Mouse (Mus musculus) retina, postnatal 7 days (tissue): ENCODE data around the gene Prkcg.
"Not testable (repeated sequence)": the region's sequence is repeated elsewhere in the genome, so short reads cannot be mapped to it uniquely, and the experiment has no call there.

ENCODE experiments used
- DNase-seq: peaks from one replicate; pipeline ENCODE4 v3.0.0-alpha.2; 2012; ENCODE audit warnings: low read depth, low spot score

Prkcg gene

DNA sequence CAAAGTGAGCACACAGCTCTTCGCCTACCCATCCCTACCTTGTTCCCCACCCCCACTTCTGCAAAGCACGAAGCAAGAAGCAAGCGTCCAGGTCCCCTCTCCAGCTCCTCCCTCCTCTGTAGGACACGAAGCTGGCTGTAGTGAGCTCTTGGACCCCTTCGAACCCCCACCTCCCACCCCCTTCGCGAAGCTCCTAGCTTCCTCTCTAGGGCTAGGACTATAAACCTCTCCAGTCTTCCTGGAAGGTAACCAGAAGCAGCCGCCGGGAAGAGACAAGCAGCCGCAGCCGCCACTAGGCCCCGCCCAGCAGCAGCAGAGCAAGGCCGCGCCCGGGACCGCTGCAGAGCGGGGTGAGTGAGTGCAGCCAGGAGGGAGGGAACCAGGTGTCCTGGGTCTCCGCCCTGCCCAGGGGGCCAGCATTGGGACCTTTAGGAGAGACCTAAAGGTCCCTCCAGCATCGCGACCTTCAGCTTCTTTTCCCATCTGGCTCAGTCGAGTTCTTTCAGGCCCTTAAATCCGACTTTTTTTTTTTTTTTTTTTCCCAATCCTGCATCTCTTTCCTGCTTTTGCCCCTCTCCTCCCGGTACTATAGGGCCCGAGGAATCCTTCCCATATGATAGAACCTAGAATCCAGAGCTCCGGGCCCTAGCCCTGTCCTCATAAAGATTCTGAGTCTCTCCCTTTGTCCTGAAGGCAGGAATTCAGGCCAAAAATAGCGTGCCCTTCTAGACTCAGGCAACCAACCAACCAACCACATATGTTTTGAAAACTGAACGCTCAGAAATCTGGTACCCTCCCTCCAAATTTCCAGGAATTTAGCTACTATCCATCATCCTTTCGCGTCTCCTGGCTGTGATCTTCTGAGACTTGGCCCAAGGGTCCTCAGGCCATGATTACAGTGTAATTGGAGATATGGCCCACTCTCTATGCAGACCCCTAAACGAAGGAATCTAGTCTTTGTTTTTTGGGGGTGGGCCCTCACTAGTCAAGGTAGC is at the start of gene Prkcg, which contains the start of gene Myadm:
Gene Prkcg (plus strand): TSS at position 204 of the 995 bp plus-strand sequence.
Gene Myadm (plus strand): TSS at position 105 of the 995 bp plus-strand sequence.
- DNase-seq: no peak

DNA sequence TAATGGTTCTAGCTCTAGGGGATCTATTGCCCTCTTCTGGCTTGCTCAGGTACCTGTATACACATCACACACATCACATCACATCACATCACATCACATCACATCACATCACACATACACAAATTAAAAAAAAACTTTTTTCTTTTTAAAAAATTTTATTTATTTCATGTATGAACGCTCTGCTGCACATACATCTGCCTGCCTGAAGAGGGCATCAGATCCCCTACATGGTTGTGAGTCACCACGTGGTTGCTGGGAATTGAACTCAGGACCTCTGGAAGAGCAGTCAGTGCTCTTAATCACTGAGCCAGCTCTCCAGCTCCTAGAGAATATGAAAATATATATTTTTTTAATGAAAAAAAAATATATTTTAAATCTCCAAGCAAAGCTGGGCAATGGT is 49.8 kb upstream of the Prkcg start:
- no peak for DNase-seq

DNA sequence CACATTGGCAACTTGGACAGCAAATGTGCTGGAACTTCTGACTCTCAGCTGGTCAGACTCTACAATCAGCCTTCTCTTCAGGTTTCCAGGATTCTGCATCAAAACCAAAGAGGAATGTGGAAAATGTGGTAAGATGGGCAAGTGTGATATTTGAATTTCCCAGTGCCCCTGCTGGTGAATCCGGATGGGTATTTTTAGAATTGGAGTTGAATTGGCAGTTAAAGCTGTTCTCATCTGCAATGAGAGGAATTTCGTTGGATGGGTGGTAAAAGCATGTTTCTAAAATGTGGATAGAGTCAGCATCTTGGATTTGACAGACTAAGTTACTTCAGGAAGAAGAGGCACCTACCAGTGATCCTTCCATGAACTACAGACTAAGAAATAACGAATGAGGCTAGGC is 28.3 kb upstream of the Prkcg start:
- DNase-seq: no peak

DNA sequence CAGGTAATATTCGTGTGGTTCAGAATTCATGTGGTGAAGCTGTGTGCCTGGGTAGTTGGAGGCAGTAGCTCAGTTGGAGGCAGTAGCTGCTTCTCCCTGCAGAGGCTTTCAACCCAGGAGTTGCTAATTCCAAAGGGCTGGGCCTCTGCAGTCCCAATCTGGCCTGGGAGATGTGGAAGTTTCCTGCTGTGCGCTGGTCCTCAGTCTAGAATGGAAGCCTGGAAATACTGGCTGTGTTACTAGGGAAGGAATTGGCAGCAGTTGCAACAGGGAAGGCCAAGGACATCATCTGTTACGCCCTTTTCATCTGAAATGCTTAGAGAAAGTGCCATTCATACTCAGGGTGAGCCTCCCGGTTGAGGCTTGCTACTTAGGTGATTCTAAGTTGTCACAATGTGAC is 27.5 kb upstream of the Prkcg start:
- no peak for DNase-seq

DNA sequence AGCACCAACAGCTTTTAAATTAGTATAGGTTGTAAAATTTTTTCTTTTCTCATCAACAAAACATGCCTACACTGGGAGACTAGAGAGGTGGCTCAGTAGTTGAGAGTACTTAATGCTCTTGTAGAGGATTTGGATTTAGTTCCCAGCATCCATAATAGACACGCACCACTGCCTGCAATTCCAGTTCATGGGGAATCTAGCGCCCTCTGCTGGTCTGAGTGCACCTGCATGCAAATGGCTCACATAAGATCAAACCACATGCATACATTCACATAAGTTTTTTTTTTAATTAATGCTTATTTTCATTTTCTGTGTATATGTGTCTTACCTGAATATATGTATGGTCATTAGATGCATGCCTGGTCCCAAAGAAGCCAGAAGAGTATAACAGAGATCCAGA is 26.2 kb upstream of the Prkcg start:
- DNase-seq: peak; percentile 14

DNA sequence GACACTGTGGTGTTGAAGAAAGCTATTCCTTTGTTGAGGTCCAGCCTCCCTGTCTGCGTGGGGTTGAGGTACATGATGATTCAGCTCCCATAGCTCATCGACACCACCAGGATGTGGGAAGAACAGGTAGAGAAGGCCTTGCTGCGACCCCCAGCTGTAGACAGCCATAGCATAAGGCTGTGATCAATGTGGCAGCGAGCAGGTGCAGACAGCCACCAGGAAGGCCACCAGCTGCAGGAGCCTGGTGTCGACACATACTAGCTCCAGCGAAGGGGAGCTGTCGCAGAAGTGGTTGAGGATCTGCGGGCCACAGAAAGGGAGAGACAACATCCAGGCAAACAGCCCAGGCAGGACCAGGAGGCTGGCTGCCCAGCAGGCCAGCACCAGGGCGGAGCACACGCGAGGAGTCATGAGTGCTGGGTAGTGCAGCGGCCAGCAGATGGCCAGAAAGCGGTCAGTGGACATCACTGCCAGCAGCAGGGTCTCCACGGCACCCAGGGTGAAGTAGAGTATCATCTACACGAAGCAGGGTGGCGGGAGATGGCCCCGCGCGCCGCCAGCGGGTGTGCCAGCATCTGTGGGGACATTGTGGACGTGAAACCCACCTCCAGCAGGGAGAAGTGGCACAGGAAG is 24.5 kb upstream of the Prkcg start:
- no peak for DNase-seq

DNA sequence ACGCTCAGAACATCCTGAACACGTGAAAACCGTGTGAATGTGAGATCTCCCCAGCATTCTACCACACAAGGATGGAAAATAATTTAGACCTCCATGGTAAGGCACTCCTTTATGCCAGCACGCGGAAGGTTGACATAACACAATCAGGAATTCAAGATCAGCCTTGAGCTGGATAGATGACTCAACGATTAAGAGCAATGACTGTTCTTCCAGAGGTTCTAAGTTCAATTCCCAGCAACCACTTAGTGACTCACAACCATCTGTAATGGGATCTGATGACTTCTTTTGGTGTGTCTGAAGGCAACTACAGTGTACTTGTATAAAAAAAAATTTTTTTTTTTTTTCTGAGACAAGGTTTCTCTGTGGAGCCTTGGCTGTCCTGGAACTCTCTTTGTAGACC is 23.7 kb upstream of the Prkcg start:
- no peak for DNase-seq

DNA sequence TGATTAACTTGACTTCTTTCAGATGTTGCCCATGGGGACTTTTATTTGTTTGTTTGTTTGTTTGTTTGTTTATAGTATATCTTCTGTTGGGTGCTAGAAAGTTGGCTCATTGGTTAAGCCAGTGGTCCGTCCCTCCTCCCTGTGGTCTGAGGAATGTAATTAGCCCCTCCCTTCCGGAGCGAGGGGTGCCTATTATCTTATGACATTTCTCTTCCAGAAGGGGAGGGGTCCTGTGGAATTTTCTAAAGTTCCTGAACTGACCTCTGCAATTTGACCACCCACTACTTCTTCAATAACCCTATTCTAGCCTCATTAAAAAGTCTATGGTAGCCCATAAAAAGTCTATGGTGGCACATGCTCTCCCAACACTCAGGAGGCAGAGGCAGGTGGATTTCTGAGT is 21.7 kb upstream of the Prkcg start:
- DNase-seq: no peak

DNA sequence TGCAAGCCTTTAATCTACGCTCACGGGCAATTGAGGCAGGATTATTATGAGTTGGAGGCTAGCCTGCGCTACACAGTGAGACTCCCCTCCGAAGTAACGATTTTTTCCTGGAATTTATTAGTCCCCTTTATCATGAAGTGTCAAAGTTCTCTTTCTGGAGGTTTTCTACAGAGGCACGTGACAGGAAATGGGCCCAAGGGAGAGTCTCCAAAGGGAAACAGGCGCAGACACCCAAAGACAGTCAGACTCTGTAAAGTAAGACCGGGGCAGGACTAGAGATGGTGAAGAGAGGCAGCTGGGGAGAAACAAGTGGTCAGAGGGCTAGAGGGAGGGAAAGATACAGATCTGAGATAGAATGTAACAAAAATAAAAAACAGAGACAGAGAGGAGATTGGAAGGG is 21.1 kb upstream of the Prkcg start:
- no peak for DNase-seq

DNA sequence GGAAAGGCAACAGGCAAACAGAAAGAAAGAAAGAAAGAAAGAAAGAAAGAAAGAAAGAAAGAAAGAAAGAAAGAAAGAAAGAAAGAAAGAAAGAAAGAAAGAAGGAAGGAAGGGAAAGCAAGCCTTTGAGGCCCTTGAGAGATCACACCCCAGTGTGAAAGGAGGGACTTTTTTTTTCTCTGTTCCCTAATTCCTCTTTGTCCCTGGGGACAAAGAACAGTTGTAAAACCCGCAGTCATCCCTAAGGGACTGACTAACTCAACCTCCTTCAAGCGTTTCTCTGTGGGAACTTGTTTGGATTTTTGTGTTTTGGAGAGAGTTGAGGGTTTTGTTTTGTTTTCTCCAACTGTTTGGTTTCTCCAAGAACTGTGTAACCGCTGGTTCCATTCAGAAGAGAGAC is 20.7 kb upstream of the Prkcg start:
- no peak for DNase-seq

DNA sequence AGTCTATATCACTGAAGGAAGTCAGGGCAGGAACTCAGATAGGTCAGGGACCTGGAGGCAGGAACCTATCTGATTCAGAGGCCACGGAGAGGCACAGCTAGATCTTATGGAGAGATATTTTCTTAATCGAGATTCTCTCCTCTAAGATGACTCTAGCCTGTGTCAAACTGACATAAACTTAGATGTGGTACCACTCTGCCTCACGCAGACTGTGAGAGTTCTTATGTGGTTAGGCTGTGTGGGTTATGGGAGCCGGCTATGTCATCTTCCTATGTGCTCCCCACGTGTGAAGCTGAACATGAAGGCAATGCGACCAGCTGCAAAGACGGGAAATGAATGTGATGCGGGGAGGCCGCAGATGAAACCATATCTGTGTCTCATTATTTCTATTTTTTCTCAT is 16.8 kb upstream of the Prkcg start:
- no peak for DNase-seq

DNA sequence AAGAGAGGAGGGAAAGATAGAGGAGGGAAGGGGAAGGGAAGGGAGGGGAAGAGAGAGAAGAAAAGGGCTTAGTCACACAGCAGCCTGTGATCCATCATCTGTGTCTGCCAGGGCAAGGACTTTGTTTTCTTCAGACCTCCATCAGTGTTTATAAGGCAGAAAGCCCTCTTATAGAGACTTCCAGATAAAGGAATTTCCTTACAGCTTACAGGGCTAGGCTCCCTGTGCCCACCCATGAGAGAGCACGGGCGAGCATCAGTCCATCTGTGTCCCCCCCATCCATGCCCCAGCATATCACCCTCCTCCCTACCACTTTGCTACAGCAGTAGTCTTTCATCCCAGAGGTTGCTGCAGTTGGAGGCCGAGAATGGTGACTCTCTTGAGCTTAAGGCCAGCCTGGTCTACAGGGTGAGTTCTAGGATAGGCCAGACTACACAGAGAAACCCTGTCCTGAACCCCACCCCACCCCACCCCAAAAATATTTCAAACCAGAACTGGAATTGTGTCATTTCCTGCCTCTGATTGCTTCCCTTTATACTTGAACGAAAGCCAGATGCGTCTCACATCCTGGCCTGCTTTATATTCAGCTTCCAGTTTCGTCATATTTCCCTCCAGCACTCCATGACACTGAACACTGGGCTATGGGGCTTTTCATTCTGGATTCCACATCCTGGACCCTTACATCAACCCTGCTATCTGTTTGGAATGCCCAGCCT is 13.4 kb upstream of the Prkcg start:
- DNase-seq: no peak

DNA sequence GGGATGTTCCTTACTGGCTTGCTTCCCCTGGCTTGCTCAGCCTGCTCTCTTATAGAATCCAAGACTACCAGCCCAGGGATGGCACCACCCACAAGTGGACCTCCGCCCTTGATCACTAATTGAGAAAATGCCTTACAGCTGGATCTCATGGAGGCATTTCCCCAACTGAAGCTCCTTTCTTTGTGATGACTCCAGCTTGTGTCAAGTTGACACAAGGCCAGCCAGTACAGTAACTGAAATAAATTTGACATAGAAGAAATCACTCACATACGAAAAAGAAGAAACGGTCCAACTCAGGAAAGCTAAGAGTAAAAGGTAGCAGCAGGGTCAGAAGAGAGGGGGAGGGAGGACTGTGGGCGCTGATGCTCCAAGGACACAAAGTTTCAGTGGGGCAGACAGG is 12.2 kb upstream of the Prkcg start:
- DNase-seq: not testable (repeated sequence)

DNA sequence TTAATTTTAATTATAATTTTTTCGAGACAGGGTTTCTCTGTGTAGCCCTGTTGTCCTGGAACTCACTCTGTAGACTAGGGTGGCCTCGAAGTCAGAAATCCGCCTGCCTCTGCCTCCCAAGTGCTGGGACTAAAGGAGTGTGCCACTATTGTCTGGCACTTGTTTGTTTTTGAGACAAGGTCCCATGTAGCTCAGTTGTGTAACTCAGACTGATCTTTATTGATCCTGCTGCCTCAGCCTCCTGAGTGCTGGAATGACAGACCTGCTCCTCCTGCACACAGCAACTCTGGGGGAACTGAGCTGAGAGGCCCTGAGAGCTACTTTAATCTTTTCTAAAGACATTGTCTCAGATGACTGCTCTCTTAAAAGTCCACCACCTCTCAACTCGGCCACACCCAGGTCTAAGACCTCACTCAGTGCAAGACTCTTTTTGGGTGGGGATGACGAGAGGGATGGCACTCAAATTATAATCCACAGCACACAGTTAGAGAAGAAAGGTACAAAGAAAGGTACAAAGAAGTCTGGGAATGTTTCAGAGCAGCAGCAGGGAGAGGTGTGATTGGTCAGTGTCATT is 8.8 kb upstream of the Prkcg start:
- no peak for DNase-seq

DNA sequence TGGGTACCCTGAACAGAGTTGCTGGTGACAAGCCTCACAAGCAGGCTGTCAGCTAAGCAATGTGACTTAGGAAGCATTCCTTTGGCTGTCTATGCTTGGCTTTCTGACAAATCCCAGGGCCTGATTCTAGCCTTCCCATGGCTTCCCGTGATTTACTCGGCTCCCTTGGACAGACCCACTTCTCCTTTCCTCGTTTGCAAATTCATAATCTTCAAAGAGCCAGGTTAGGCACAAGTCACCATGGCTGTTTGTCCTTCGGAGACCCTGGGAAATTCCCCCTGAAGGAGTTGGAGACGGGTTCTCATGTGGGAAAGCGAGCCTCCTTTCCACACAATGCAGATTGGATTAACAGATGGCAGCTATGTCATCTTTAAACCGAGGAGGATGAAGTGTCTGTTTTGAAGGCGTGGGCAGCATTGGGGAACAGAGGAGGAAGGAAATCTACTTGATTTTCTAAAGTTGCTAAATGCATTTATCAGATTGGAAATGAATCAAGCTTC is 8.3 kb upstream of the Prkcg start:
- no peak for DNase-seq

DNA sequence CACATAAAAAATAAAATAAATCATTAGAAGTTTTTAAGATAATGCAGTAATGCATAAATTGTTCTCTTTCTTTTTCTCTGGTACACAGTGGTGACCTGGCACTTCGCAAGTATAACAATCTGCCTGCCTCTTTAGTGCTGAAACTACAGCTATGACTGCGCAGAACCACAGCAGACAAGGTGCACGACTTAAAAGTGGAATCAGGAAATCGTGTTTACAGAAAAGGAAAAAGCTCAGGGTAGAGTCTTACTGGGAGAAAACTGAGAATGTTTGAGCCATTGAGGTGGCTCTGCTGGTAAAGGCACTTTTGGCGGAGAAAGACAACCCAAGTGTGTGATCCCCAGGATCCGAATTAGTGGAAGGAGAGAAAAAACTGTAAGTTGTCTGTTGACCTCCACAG is 7.2 kb upstream of the Prkcg start:
- no peak for DNase-seq

DNA sequence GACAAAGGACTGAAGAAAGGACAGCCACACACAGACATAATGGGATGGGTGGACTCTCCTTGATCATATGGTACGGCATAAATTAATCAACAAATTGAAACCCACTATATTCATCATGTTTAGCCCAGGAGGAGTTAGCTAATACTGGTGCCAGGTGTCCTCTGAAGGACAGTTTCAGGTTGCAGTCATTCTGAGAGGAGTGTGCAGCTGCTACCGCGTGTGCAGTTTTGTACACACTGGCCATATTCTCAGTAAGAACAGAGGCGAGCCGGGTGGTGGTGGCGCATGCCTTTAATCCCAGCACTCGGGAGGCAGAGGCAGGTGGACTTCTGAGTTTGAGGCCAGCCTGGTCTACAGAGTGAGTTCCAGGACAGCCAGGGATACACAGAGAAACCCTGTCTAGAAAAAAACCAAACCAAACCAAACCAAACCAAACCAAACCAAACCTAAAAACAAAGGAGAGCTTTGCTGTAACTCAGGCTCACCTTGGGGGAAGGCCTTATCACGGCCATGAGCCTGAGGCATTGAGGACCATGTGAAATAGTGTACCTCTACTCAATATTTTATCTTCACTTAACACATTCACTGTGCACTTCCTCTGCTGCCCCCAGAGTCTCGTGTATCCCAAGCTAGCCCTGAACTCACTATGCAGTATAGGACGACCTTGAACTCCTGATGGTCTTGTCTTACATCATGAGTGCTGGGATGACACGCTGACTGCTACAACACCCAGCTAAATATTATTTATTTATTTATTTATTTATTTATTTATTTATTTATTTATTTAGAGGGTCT is 5.7 kb upstream of the Prkcg start:
- no peak for DNase-seq

DNA sequence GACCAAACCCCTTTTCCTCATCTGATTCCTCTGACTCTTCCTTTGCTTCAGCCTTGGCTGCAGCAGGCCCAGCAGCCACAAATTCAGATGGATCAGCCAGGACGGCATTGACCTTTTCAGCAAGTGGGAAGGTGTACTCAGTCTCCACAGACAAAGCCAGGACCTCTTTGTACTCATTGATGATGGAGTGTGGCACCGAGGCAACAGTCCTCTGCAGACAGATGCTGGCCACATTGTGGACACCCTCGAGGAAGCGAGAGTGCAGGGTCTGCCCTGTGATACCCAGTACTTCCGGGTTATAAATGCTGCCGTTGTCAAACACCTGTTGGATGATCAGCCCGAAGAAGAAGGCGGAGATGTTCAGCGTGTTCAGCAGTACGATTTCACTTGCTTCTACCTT is 4.4 kb upstream of the Prkcg start:
- DNase-seq: no peak

DNA sequence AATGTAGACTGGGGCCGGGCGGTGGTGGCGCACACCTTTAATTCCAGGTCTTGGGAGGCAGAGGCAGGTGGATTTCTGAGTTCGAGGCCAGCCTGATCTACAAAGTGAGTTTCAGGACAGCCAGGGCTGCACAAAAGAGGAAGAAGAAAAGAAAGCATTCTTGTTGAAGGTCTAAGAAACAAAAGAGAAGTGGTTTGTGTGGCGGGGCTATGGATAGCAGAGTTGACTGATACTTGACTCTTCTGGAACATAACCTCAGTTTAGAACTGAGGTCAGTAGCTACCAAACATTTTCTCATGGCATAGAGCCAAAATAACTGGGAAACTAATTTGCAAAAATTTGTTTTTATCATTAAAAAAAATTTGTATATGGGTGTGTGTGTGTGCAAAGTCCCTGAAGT is 2.9 kb upstream of the Prkcg start:
- DNase-seq: no peak

DNA sequence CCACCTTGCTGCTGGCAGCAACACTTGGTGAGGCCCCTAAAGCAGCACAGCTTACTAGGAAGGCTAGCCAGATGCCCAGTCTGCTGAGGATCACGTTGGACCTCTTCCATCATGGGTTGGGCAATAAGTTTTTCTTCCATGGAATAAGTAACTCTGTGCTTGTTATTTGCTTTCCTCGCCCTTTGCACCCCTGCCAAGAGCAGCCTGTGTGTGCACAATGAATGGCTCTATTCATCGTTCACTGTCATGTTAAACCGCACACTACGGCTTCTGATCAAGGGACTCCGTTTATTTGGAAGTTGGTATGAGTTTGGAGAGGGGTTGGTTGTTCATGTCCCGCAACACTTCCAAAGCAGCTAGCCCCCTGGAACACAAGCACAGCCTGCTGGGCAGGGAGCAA is 1.8 kb upstream of the Prkcg start:
- no peak for DNase-seq
